Mouse (Mus musculus): ENCODE measurements around the gene Kpna7. TPM values are rescaled to one million over a fixed set of nuclear protein-coding genes. Genes with fewer than 3 reads are reported as not detected.
"Not testable (repeated sequence)": the region's sequence is repeated elsewhere in the genome, so short reads cannot be mapped to it uniquely, and the experiment has no call there.

Gene Kpna7
- polyA plus RNA-seq, 1 experiment from 2014 or later, result not detected

- Histone ChIP-seq H3K4me1 (ENCODE audit: control insufficient read depth, insufficient read depth, low read length) (0 out of 2 replicates have a peak, but pooled peaks cover 2% of the 10 kb centered on the region), H3K4me2 (replicated peaks; ENCODE audit: low read depth, low read length) (peak within 1 kb of the TSS; percentile 78), H3K27ac (ENCODE audit: low read length) (peak within 1 kb of the TSS; percentile 27; the same call in 1 of the 2 replicates), H3K9ac (replicated peaks; ENCODE audit: low read depth, low read length) (peak within 1 kb of the TSS; percentile 67), H3K4me3 (ENCODE audit: low read depth, low read length) (peak within 1 kb of the TSS; percentile 74), H3K36me3 (ENCODE audit: control insufficient read depth, insufficient read depth, low read length) (peaks cover 16% of the 10 kb centered on the region), H3K9me3 (ENCODE audit: control insufficient read depth, low read depth, low read length) (no peaks in the 10 kb centered on the region), H3K27me3 (ENCODE audit: control insufficient read depth, insufficient read depth, low read length) (no peaks in the 10 kb centered on the region)
- 1% methylated on average over 53 of the region's 53 CpGs for WGBS
- ATAC-seq (ENCODE audit: insufficient number of reproducible peaks, insufficient read depth, low FRiP score, low read depth), result peak; percentile 76
Measured at GRCm38 (mm10) chr5:145114071-145114605, 30.3 kb upstream of the Kpna7 start, which contains the start of gene Arpc1b. Gene Arpc1b (plus strand): TSS chr5:145114215.

GRCm38 (mm10) chr5:145113416-145113815, 29.6 kb upstream of the Kpna7 start:
- 26% methylated on average over 2 of the region's 2 CpGs for WGBS
- H3K4me1 ChIP-seq (ENCODE audit: control insufficient read depth, insufficient read depth, low read length), result 0 out of 2 replicates have a peak, but pooled peaks cover 2% of the 10 kb centered on the region
- peak overlapping the region; percentile 27; the same call in 1 of the 2 replicates for H3K27ac ChIP-seq (ENCODE audit: low read length)
- H3K4me3 ChIP-seq (ENCODE audit: low read depth, low read length), result peak overlapping the region; percentile 74
- no peak for ATAC-seq (ENCODE audit: insufficient number of reproducible peaks, insufficient read depth, low FRiP score, low read depth)
- H3K9ac ChIP-seq (replicated peaks; ENCODE audit: low read depth, low read length), result 0 out of 2 replicates have a peak overlapping the region, but pooled peaks have one; percentile 67
- peak overlapping the region; percentile 78 for H3K4me2 ChIP-seq (replicated peaks; ENCODE audit: low read depth, low read length)
- no peaks in the 10 kb centered on the region for H3K9me3 ChIP-seq (ENCODE audit: control insufficient read depth, low read depth, low read length)
- peaks cover 21% of the 10 kb centered on the region for H3K36me3 ChIP-seq (ENCODE audit: control insufficient read depth, insufficient read depth, low read length)
- H3K27me3 ChIP-seq (ENCODE audit: control insufficient read depth, insufficient read depth, low read length), result no peaks in the 10 kb centered on the region

DNA sequence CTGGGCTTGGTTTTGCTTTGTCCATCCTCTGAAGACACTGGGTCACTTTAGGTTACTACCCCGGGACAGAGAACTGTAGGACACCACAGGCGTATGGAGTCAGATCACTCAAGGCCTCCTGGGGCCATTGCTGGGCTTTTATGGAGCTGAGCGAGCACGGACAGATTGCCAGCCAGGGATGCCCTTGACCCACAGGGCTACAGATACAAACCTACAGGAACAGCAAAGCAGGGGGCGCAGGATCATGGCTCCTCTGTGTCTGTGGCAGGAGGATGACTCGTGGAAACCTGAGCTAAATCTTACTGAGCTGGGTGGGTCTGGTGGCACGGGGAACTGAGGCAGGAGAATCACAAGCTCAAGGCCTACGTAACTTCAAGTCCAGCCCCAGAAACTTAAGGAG, 28.7 kb upstream of the Kpna7 start:
- Histone ChIP-seq H3K4me1 (ENCODE audit: control insufficient read depth, insufficient read depth, low read length) (0 out of 2 replicates have a peak, but pooled peaks cover 2% of the 10 kb centered on the region), H3K4me3 (ENCODE audit: low read depth, low read length) (no peak overlapping the region), H3K9ac (replicated peaks; ENCODE audit: low read depth, low read length) (no peak overlapping the region), H3K36me3 (ENCODE audit: control insufficient read depth, insufficient read depth, low read length) (peaks cover 27% of the 10 kb centered on the region), H3K9me3 (ENCODE audit: control insufficient read depth, low read depth, low read length) (no peaks in the 10 kb centered on the region), H3K27me3 (ENCODE audit: control insufficient read depth, insufficient read depth, low read length) (no peaks in the 10 kb centered on the region), H3K27ac (ENCODE audit: low read length) (no peak overlapping the region), H3K4me2 (replicated peaks; ENCODE audit: low read depth, low read length) (no peak overlapping the region)
- WGBS, result 82% methylated on average over 8 of the region's 8 CpGs
- ATAC-seq (ENCODE audit: insufficient number of reproducible peaks, insufficient read depth, low FRiP score, low read depth), result no peak

GRCm38 (mm10) chr5:145110401-145110800, 26.6 kb upstream of the Kpna7 start:
- no peak overlapping the region for H3K4me2 ChIP-seq (replicated peaks; ENCODE audit: low read depth, low read length)
- no peak for ATAC-seq (ENCODE audit: insufficient number of reproducible peaks, insufficient read depth, low FRiP score, low read depth)
- no peak overlapping the region for H3K27ac ChIP-seq (ENCODE audit: low read length)
- peaks cover 43% of the 10 kb centered on the region for H3K36me3 ChIP-seq (ENCODE audit: control insufficient read depth, insufficient read depth, low read length)
- H3K27me3 ChIP-seq (ENCODE audit: control insufficient read depth, insufficient read depth, low read length), result no peaks in the 10 kb centered on the region
- H3K9me3 ChIP-seq (ENCODE audit: control insufficient read depth, low read depth, low read length), result no peaks in the 10 kb centered on the region
- no peak overlapping the region for H3K9ac ChIP-seq (replicated peaks; ENCODE audit: low read depth, low read length)
- no peak overlapping the region for H3K4me3 ChIP-seq (ENCODE audit: low read depth, low read length)
- H3K4me1 ChIP-seq (ENCODE audit: control insufficient read depth, insufficient read depth, low read length), result 0 out of 2 replicates have a peak, but pooled peaks cover 2% of the 10 kb centered on the region
- 78% methylated on average over 6 of the region's 6 CpGs for WGBS

GRCm38 (mm10) chr5:145105694-145106275, 22.0 kb upstream of the Kpna7 start:
- no peaks in the 10 kb centered on the region for H3K9me3 ChIP-seq (ENCODE audit: control insufficient read depth, low read depth, low read length)
- no peak for ATAC-seq (ENCODE audit: insufficient number of reproducible peaks, insufficient read depth, low FRiP score, low read depth)
- WGBS, result 81% methylated on average over 9 of the region's 9 CpGs
- H3K27me3 ChIP-seq (ENCODE audit: control insufficient read depth, insufficient read depth, low read length), result no peaks in the 10 kb centered on the region
- H3K36me3 ChIP-seq (ENCODE audit: control insufficient read depth, insufficient read depth, low read length), result peaks cover 81% of the 10 kb centered on the region
- no peak overlapping the region for H3K4me3 ChIP-seq (ENCODE audit: low read depth, low read length)
- no peaks in the 10 kb centered on the region for H3K4me1 ChIP-seq (ENCODE audit: control insufficient read depth, insufficient read depth, low read length)
- H3K27ac ChIP-seq (ENCODE audit: low read length), result no peak overlapping the region
- H3K9ac ChIP-seq (replicated peaks; ENCODE audit: low read depth, low read length), result no peak overlapping the region
- no peak overlapping the region for H3K4me2 ChIP-seq (replicated peaks; ENCODE audit: low read depth, low read length)

GRCm38 (mm10) chr5:145104328-145104727, 20.5 kb upstream of the Kpna7 start:
- no peaks in the 10 kb centered on the region for H3K4me1 ChIP-seq (ENCODE audit: control insufficient read depth, insufficient read depth, low read length)
- no peak overlapping the region for H3K9ac ChIP-seq (replicated peaks; ENCODE audit: low read depth, low read length)
- no peak for ATAC-seq (ENCODE audit: insufficient number of reproducible peaks, insufficient read depth, low FRiP score, low read depth)
- H3K4me2 ChIP-seq (replicated peaks; ENCODE audit: low read depth, low read length), result no peak overlapping the region
- peaks cover 78% of the 10 kb centered on the region for H3K36me3 ChIP-seq (ENCODE audit: control insufficient read depth, insufficient read depth, low read length)
- WGBS, result 88% methylated on average over 9 of the region's 9 CpGs
- H3K27me3 ChIP-seq (ENCODE audit: control insufficient read depth, insufficient read depth, low read length), result no peaks in the 10 kb centered on the region
- no peak overlapping the region for H3K27ac ChIP-seq (ENCODE audit: low read length)
- no peaks in the 10 kb centered on the region for H3K9me3 ChIP-seq (ENCODE audit: control insufficient read depth, low read depth, low read length)
- H3K4me3 ChIP-seq (ENCODE audit: low read depth, low read length), result no peak overlapping the region

- peaks cover 78% of the 10 kb centered on the region for H3K36me3 ChIP-seq (ENCODE audit: control insufficient read depth, insufficient read depth, low read length)
- no peak overlapping the region for H3K27ac ChIP-seq (ENCODE audit: low read length)
- H3K4me2 ChIP-seq (replicated peaks; ENCODE audit: low read depth, low read length), result no peak overlapping the region
- 84% methylated on average over 4 of the region's 4 CpGs for WGBS
- no peaks in the 10 kb centered on the region for H3K4me1 ChIP-seq (ENCODE audit: control insufficient read depth, insufficient read depth, low read length)
- no peaks in the 10 kb centered on the region for H3K9me3 ChIP-seq (ENCODE audit: control insufficient read depth, low read depth, low read length)
- no peak overlapping the region for H3K4me3 ChIP-seq (ENCODE audit: low read depth, low read length)
- no peak for ATAC-seq (ENCODE audit: insufficient number of reproducible peaks, insufficient read depth, low FRiP score, low read depth)
- H3K27me3 ChIP-seq (ENCODE audit: control insufficient read depth, insufficient read depth, low read length), result no peaks in the 10 kb centered on the region
- H3K9ac ChIP-seq (replicated peaks; ENCODE audit: low read depth, low read length), result no peak overlapping the region
Measured at GRCm38 (mm10) chr5:145102706-145103105, 18.9 kb upstream of the Kpna7 start.

DNA sequence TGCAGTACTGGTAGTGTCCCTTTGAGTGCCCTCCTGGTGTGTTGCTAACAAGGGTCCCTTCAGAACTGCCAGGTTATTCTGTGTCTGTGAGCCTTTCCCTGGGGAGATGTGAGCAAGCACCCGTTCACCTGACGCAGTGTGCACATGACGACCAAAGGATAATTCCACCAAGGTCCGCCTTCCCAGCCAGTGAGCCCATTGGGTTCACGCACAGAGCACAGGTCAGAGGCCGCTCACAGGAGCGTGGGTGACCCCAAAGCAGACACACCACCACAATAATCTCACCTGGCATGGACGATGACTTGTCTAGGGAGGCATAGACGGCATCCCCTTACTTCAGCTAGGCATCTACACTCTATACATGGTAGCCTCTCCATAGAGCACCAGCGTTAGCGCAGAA, 17.6 kb upstream of the Kpna7 start:
- H3K9ac ChIP-seq (replicated peaks; ENCODE audit: low read depth, low read length); H3K27me3 ChIP-seq (ENCODE audit: control insufficient read depth, insufficient read depth, low read length); H3K4me1 ChIP-seq (ENCODE audit: control insufficient read depth, insufficient read depth, low read length); H3K9me3 ChIP-seq (ENCODE audit: control insufficient read depth, low read depth, low read length); ATAC-seq (ENCODE audit: insufficient number of reproducible peaks, insufficient read depth, low FRiP score, low read depth); H3K27ac ChIP-seq (ENCODE audit: low read length); H3K4me2 ChIP-seq (replicated peaks; ENCODE audit: low read depth, low read length); H3K4me3 ChIP-seq (ENCODE audit: low read depth, low read length): not testable (repeated sequence)
- H3K36me3 ChIP-seq (ENCODE audit: control insufficient read depth, insufficient read depth, low read length), result peaks cover 82% of the 10 kb centered on the region
- WGBS, result 98% methylated on average over 11 of the region's 11 CpGs

All from stomach, embryonic 14.5 days (tissue).